Mouse (Mus musculus): ENCODE measurements around the gene Wdr31. TPM values are rescaled to one million over a fixed set of nuclear protein-coding genes. Genes with fewer than 3 reads are reported as not detected.
"Not testable (repeated sequence)": the region's sequence is repeated elsewhere in the genome, so short reads cannot be mapped to it uniquely, and the experiment has no call there.

Gene Wdr31
- polyA plus RNA-seq, 1 experiment, result 0.37 TPM

- H3K36me3 ChIP-seq (replicated peaks; ENCODE audit: low read length), result no peaks in the 10 kb centered on the region
- H3K9me3 ChIP-seq, result no peaks in the 10 kb centered on the region
- TF ChIP-seq FLI1 (IDR thresholded peaks at IDR 0.05; ENCODE audit: low read length) (no peak), GATA1 (IDR thresholded peaks at IDR 0.05; ENCODE audit: borderline replicate concordance, low read length) (no peak)
- H3K27me3 ChIP-seq (replicated peaks), result peaks cover 31% of the 10 kb centered on the region
- peaks cover 55% of the 10 kb centered on the region for H3K4me1 ChIP-seq
- H3K4me3 ChIP-seq (replicated peaks), result peak overlapping the region; percentile 23
These were observed 10.3 kb upstream of the Wdr31 start for GRCm38 (mm10) chr4:62480709-62481605.

DNA sequence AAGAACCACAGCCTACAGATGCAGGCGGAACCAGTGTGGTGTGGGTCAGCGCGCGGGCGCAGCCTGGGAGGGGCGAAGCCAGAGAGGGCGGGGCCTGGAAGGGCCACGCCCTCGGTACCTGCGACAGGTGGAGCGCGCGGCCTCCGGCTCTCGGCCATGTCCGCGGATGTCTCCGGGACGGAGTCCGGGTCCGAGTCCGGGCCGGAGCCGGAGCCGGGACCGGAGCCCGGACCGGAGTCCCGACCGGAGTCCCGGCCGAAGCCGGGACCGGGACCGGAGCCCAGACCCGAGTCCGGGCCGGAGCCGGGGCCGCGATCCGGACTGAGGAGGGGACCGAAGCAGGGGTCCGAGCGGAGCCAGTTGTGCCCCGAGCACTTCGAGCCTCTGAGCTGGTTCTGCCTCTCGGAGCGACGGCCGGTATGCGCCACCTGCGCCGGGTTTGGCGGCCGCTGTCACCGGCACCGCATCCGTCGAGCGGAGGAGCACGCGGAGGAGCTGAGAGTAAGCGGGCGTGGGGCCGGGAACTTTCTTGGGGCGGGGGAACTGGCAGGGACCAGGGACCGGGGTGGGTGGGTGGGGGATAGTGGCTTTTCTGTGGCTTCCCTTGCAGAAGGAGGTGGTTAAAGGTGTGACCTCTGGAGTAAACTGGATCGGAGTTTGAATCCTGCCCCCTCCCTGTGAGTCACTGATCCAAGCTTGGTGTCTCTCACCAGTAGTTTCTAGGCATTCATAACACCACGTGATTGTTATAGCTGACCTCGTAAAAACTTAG is 9.4 kb upstream of the Wdr31 start, which contains the start of gene Bspry:
Gene Bspry (plus strand): TSS at position 117 of the 772 bp plus-strand sequence.
- TF ChIP-seq GATA1 (IDR thresholded peaks at IDR 0.05; ENCODE audit: borderline replicate concordance, low read length) (no peak), FLI1 (IDR thresholded peaks at IDR 0.05; ENCODE audit: low read length) (no peak)
- Histone ChIP-seq H3K4me3 (replicated peaks) (peak within 1 kb of the TSS; percentile 86), H3K27me3 (replicated peaks) (peaks cover 31% of the 10 kb centered on the region), H3K9me3 (no peaks in the 10 kb centered on the region), H3K36me3 (replicated peaks; ENCODE audit: low read length) (no peaks in the 10 kb centered on the region), H3K4me1 (peaks cover 47% of the 10 kb centered on the region)

DNA sequence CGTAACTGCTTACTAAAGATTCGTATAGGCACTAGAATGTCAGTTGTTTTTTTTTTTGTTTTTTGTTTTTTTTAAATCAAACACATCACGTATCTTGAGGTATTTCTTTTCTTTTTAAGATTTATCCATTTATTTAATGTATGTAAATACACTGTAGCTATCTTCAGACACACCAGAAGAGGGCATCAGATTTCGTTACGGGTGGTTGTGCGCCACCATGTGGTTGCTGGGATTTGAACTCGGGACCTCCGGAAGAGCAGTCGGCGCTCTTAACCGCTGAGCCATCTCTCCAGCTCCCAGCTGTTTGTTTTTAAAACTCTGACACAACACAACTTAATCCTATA is 8.9 kb upstream of the Wdr31 start:
- peaks cover 31% of the 10 kb centered on the region for H3K27me3 ChIP-seq (replicated peaks)

DNA sequence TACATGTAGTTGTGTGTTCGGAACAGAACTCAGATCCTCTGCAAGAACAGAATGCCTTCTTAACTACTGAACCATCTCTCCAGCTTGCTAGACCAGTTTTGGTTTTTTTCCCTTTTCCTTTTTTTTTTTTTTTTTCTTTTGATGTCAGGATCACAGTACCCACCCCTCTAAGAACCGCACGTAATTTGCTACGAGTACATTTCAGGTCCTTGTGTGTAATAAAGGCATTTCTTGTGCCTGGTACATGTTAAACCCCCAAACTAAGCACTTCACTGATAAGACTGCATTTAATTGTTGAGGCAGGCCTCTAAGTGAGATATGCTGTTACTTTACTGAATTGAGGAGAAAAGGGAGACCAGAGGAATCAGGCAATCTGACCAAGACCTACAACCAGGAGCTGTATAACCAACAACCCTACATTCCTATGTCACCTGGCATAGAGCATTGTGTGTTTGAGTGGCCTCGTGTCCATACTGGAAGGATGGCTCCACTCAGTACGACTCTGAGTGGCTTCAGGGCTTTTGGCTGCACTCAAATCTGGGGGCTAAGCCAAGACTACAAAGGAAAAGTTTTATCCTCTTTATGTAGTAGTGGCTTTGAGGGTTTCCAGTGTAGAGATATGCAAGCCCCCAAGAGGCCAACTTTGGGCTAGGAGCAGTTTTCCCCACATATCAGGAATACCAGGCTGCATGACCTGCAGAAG is 7.0 kb upstream of the Wdr31 start:
- H3K36me3 ChIP-seq (replicated peaks; ENCODE audit: low read length), result no peaks in the 10 kb centered on the region
- TF ChIP-seq GATA1 (IDR thresholded peaks at IDR 0.05; ENCODE audit: borderline replicate concordance, low read length) (no peak), FLI1 (IDR thresholded peaks at IDR 0.05; ENCODE audit: low read length) (no peak)
- 0 out of 2 replicates have a peak, but pooled peaks cover 2% of the 10 kb centered on the region for H3K9me3 ChIP-seq
- H3K4me3 ChIP-seq (replicated peaks), result no peak overlapping the region
- H3K4me1 ChIP-seq, result peaks cover 36% of the 10 kb centered on the region
- H3K27me3 ChIP-seq (replicated peaks), result peaks cover 31% of the 10 kb centered on the region

More for the DNA sequence above, 8.9 kb upstream of the Wdr31 start:
- not testable (repeated sequence) for H3K36me3 ChIP-seq (replicated peaks; ENCODE audit: low read length); H3K9me3 ChIP-seq
- Histone ChIP-seq H3K4me1 (peaks cover 41% of the 10 kb centered on the region), H3K4me3 (replicated peaks) (peak overlapping the region; percentile 86)

GRCm38 (mm10) chr4:62475793-62476192 is 5.1 kb upstream of the Wdr31 start:
- peaks cover 32% of the 10 kb centered on the region for H3K4me1 ChIP-seq
- TF ChIP-seq GATA1 (IDR thresholded peaks at IDR 0.05; ENCODE audit: borderline replicate concordance, low read length), result no peak
- TF ChIP-seq FLI1 (IDR thresholded peaks at IDR 0.05; ENCODE audit: low read length), result no peak
- H3K27me3 ChIP-seq (replicated peaks), result peaks cover 24% of the 10 kb centered on the region
- H3K9me3 ChIP-seq, result 0 out of 2 replicates have a peak, but pooled peaks cover 2% of the 10 kb centered on the region
- H3K4me3 ChIP-seq (replicated peaks), result no peak overlapping the region
- no peaks in the 10 kb centered on the region for H3K36me3 ChIP-seq (replicated peaks; ENCODE audit: low read length)

DNA sequence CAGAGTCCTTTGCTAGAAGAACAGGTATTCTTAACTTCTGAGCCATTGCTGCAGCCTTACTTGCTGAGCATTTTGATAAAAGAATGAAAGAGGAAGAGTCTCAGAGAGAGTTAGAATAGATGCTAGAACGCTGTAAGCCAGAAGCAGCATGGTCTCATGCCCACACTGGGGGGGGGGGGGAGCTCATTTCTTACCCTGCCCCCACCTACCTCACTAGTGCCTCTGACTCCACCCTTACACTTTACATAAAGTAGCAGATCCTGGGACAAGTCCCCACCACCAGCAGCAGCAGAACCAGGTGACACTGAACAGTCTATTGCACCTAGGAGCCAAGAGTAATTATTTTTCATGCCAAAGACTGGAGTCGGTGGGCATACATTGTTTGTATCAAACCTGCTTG is 4.4 kb upstream of the Wdr31 start:
- no peaks in the 10 kb centered on the region for H3K36me3 ChIP-seq (replicated peaks; ENCODE audit: low read length)
- H3K9me3 ChIP-seq, result 0 out of 2 replicates have a peak, but pooled peaks cover 2% of the 10 kb centered on the region
- peaks cover 29% of the 10 kb centered on the region for H3K4me1 ChIP-seq
- peaks cover 22% of the 10 kb centered on the region for H3K27me3 ChIP-seq (replicated peaks)
- no peak overlapping the region for H3K4me3 ChIP-seq (replicated peaks)
- TF ChIP-seq FLI1 (IDR thresholded peaks at IDR 0.05; ENCODE audit: low read length) (no peak), GATA1 (IDR thresholded peaks at IDR 0.05; ENCODE audit: borderline replicate concordance, low read length) (no peak)

DNA sequence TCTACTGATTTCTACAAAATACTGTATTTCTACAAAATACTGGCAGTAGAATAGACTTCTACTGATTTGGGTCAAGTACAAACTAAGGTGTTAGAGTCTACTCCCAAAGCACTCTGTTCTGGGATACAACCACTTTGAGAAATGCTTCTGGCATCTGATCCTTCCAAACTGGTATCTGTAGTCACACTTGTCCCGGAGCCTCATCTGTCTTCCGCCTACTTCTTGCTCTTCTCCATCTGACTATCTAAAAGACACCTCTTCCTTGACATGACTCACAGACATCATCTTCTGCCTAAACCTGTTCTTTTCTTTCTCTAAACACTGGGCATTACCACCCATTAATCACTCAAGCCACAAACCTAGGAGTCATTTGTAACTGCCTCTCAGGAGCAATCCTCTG is 1.4 kb upstream of the Wdr31 start:
- no peaks in the 10 kb centered on the region for H3K36me3 ChIP-seq (replicated peaks; ENCODE audit: low read length)
- H3K9me3 ChIP-seq, result peaks cover 8% of the 10 kb centered on the region
- peaks cover 10% of the 10 kb centered on the region for H3K4me1 ChIP-seq
- H3K27me3 ChIP-seq (replicated peaks), result peaks cover 7% of the 10 kb centered on the region
- TF ChIP-seq FLI1 (IDR thresholded peaks at IDR 0.05; ENCODE audit: low read length) (no peak), GATA1 (IDR thresholded peaks at IDR 0.05; ENCODE audit: borderline replicate concordance, low read length) (no peak)
- no peak overlapping the region for H3K4me3 ChIP-seq (replicated peaks)

DNA sequence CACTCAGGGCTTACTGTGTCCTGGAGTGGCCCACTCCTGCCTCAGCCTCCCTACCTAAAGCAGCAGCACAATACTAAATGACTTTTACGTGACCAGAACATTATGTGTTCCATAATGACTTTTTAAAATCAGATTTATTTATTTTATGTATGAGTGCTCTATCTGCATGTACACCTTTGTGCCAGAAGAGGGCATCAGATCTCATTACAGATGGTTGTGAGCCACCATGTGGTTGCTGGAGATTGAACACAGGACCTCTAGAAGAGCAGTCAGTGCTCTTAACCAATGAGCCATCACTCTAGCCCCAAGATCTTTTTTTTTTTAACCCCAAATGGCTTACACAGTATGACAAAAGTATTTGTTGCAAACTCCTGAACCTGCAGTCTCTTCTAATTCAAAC is 2.5 kb downstream of the Wdr31 start:
- no peaks in the 10 kb centered on the region for H3K36me3 ChIP-seq (replicated peaks; ENCODE audit: low read length)
- no peak for TF ChIP-seq GATA1 (IDR thresholded peaks at IDR 0.05; ENCODE audit: borderline replicate concordance, low read length)
- no peak for TF ChIP-seq FLI1 (IDR thresholded peaks at IDR 0.05; ENCODE audit: low read length)
- H3K4me3 ChIP-seq (replicated peaks), result no peak overlapping the region
- peaks cover 8% of the 10 kb centered on the region for H3K27me3 ChIP-seq (replicated peaks)
- H3K4me1 ChIP-seq, result peaks cover 6% of the 10 kb centered on the region
- H3K9me3 ChIP-seq, result peaks cover 6% of the 10 kb centered on the region

- Histone ChIP-seq H3K9me3 (no peaks in the 10 kb centered on the region), H3K4me1 (peaks cover 8% of the 10 kb centered on the region), H3K36me3 (replicated peaks; ENCODE audit: low read length) (no peaks in the 10 kb centered on the region), H3K4me3 (replicated peaks) (no peak overlapping the region), H3K27me3 (replicated peaks) (peaks cover 29% of the 10 kb centered on the region)
- TF ChIP-seq GATA1 (IDR thresholded peaks at IDR 0.05; ENCODE audit: borderline replicate concordance, low read length) (no peak), FLI1 (IDR thresholded peaks at IDR 0.05; ENCODE audit: low read length) (no peak)
These were observed 7.6 kb downstream of the Wdr31 start for GRCm38 (mm10) chr4:62463124-62463523.

Data from megakaryocyte, embryonic 14.5 days (primary cell).